Mouse (Mus musculus): Measurements from ENCODE around the gene Cdc42ep4.

DNA sequence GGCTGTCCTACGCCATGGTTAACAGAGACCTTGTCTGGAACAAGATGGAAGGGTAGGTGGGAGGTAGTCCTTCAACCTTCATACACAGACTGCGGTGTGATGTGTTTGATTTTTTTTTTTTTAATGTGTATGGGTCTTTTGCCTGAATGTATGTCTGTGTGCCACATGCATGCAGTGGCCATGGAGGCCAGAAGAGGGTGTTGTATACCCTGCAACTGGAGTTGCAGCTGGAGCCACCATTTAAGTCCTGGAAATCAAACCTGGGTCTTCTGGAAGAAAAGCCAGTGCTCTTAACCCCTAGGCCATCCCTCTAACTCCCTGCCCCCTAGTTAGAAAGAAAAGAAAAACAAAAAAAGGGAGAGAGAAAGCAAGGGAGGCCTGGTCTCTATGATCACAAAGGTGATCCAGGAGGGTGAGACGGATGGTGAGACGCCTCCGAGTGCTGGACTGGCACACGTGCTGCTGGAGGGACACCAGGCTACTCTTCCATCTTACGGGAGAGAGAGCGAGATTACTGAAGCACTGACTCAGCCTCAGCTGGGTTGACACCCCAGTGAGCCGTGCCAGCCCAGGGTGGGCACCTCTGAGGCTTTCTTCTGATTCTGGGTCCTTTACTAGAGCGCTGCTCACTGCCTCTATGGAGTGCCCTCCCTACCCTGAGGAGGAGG lies 19.6 kb downstream of the Cdc42ep4 start:
- peak; percentile 14 for TF ChIP-seq CTCF (IDR thresholded peaks at IDR 0.05; ENCODE audit: low read depth, low read length)
- no peak for TF ChIP-seq EP300 (IDR thresholded peaks at IDR 0.05; ENCODE audit: insufficient read depth, low read depth, low read length)

Measured in ES-Bruce4 (cell line).